Mouse (Mus musculus) induced T-regulatory cell, adult 2 months (primary cell): ENCODE measurements around the gene Gm9803.

Experiments
- DNase-seq: peaks from one replicate; pipeline ENCODE4 v3.0.0-alpha.2; 2012; ENCODE audit warnings: low read depth

Gene Gm9803

GRCm38 (mm10) chr10:43512976-43513375 is 10.9 kb upstream of the Gm9803 start:
- DNase-seq: no peak

- DNase-seq: no peak
Measured at GRCm38 (mm10) chr10:43516992-43517660, 6.8 kb upstream of the Gm9803 start.

DNA sequence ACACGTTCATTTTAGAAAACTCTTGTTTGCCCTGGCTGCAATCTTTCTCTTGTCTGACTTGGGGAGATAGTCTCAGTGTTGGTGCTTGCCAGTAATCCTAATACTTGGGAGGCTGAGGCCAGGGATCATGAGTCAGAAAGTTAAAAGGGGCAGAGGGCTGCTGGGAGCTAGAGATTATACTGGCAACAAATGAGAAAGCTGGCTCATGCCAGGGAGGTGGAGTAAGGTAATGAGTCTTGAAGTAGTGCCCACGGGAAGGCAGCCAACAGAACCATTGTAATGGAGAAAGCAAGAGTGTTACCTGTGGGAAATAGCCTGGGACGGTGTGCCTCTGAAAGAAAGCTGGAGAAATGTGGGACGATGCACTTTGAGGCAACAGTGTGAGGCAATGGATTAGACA is 6.0 kb upstream of the Gm9803 start:
- DNase-seq: no peak

DNA sequence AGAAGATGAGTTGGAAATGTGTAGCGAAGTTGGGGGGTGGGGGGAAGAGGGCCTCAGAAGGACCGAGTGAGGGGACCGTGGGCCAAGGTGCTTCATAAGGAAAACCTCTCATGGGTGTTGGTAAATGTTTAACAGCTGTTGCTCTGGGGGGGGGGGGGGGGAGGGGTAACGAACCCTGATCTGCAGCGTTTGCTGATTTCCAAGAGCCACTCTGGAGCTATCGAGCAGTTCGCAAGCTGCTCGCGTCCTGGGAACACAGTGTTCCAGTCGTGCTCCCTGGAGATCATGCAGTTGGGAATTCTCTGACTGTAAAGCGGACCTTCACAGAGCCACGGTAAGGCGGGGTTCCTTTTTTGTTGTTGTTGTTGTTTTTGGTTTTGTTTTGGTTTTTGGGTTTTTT is 5.5 kb upstream of the Gm9803 start:
- no peak for DNase-seq

DNA sequence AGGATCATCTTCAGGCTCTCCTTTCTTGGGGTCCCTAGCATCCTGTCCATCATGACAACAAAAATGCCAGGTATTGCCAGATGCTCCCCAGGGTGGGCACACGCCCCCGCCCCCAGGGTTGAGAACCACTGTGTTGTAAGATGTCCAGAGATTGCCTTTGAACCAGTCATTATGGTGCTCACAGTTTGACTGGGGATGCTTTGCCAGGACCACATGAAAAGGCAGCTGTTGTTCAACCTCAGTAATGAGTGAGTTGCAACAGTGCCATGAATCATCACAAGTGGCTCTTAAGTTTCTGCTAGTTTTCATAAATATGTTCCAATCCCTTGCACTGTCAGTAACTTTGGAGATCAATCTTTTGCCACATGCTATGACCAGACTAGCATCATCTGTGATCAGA is 3.9 kb upstream of the Gm9803 start:
- no peak for DNase-seq

DNA sequence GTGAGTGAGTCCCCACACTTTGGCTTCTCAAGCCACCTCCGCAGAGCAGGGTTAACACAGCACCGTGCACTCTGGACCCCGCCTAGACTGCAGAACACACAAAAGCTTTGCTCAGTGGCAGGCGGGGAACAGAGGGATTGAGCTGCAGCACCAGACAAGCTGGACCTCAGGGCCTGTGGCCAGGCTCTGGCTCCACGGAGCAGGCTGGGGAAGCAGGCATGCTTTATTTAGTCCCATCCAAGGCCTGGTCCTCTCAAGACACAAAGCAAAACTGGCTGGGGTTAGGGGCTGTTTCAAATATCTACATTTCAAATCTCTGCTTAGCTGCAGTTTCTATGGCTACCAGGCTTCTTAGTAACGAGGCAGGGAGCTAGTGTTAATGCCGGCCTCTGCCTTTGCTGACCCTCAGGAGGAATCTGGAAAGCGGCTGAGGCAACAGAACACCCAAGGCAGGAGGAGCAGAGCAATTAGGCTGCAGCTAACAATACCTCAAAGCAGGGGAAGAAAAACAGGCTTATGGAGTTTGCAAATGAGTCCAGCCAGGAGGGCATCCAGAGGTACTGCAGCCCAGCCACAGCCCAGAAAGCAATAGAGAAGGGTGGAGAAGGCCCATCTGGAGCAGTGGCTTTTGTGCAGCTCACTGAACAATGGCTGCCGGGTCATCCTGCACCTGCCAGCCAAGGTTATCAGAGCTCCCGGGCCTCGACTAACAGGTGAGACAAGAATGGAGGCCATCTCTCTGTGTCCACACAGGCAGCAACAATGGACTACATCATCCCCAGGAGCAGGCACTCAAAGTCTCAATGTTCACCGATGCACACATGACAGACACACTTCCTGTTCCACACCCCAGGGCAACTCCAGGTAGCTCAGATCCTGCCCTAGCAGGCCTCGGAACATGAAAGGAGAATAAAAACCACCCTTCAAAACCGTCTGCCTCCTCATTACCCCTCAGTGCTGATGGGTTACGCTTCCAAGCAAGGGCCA is 3.7 kb downstream of the Gm9803 start:
- DNase-seq: no peak

DNA sequence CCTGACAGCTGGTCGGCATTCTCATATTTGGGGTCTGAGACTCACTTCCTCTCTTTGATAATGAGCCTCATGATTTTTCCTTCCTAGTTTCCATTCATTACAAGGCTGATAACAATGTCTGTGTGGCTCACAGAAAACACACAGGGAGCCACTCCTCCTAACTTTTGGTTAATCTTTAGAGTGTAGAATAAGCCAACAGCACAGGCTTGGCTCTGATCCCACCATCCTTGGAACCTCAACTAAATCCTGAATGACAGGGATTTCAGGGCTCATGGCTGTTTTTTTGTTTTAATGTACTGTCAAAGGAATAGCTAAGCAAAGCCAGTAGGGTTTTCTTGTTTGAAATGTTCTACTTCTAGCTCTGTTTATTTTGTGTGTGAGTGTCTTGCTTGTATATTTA is 10.5 kb downstream of the Gm9803 start:
- no peak for DNase-seq

DNA sequence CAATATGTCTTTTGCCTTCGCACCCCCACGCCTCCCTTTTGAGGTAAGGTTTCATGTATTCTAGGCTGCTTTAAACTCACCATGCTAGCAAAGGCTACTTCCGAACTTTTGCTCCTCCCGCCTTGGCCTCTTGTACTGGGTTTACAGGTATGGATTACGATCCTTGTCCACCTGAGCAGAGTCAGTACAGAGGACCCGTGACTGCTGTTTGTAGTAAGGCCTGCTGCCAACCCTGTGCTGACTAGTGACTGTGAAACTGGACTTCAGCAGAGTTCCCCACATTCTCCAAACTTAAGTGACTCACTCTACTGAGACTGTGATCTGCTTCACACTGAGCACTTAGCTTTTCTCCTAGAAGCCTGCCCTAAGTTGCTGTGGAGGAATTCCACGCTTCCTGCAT is 13.8 kb downstream of the Gm9803 start:
- DNase-seq: no peak

DNA sequence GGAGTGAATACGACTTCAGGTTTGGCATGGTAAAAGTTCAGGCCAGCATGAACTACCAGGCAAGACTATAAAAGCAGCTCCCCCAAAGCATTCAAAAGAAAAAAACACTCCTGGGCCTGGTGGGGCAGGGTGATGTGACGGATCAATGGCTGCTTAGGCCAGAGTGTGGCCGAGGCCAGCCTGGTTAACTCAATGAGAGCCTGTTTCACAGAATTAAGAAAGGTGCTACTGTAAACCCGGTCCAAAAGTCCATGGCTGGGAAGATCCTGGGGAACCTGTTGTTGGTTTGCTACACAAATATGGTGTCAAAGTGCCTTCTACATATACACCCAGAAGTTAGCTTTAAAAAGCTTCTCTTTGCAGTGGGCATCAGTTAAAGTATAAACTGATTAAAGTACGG is 14.9 kb downstream of the Gm9803 start:
- DNase-seq: no peak

- DNase-seq: peak; percentile 13
Measured at GRCm38 (mm10) chr10:43539746-43540310, 15.9 kb downstream of the Gm9803 start.

DNA sequence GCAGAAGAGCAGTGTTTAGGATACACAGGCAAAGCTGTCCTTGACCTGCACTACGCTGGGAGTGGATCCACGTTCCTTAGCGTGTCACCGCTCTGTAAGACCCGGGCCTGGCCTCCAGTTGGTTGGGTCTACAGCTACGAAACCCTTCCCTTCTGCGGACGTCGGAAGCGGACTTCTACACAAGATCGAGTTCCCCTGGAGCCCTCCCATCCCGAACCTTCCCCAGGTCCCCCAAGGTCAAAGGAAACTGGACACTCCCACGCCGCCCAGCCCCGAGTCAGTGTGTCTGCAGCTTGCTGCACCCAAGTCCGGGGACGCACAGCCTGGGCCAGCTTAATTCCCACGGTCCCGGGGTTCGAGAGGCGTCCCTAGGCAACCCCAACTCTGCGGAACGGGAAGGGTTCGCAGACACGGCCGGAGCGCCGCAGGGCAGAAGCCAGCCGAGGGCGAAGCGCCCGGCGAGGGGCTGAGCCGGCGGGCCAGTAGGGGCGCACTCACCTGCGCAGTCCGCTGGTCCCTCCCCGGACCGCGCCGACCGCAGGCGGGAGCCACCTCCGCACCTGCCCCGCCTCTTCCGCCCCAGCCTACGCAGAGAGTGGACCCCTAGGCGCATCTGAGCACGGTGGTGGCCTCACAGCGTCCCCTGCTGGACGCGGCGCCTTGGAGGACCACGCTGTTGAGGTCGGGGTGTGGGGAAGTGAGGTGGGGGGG is 16.7 kb downstream of the Gm9803 start, which contains the start of gene 1700021F05Rik:
Gene 1700021F05Rik, minus strand, starts transcription at position 553 of the 711 bp plus-strand sequence.
- peak; percentile 94 for DNase-seq

DNA sequence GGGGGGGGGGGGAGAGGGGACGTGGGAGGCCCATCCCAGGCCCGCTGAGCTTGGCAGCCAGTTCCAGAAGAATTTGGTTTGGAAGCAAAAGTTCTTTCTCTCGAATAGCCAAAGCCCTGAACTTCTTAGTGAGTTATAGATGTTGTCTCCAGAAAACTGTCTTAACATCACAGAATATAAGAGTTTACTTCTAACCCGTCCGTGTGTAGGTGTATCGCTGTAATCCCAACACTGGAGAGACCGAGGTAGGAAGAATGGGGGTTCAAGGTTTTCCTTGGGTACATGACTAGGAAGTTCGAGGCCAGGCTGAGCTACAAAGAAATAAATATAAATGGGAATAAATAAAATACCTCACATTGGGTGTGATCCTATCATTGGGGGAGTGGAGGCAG is 17.3 kb downstream of the Gm9803 start:
- DNase-seq: no peak

- DNase-seq: peak; percentile 14
Measured at GRCm38 (mm10) chr10:43549411-43549810, 25.5 kb downstream of the Gm9803 start.

DNA sequence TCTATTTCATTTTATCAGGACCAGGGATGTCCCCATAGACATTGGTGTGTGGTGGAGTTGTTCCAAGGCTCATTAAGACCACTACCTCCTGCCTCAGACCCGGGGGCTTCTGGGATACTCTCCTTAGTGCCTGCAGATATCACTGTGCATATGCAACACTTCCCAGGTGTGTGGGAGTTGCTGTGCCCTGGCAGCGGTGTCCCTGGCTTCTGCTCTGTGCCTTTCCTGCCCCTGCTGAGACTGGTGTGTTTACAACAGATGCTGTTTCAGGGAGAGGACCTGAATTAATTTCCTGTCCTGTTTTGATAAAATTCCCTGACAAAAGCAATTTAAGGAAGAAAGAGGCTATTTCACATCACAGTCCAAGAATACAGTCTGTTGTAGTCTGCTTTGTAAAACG is 27.0 kb downstream of the Gm9803 start:
- no peak for DNase-seq

GRCm38 (mm10) chr10:43551388-43551787 is 27.5 kb downstream of the Gm9803 start:
- no peak for DNase-seq

DNA sequence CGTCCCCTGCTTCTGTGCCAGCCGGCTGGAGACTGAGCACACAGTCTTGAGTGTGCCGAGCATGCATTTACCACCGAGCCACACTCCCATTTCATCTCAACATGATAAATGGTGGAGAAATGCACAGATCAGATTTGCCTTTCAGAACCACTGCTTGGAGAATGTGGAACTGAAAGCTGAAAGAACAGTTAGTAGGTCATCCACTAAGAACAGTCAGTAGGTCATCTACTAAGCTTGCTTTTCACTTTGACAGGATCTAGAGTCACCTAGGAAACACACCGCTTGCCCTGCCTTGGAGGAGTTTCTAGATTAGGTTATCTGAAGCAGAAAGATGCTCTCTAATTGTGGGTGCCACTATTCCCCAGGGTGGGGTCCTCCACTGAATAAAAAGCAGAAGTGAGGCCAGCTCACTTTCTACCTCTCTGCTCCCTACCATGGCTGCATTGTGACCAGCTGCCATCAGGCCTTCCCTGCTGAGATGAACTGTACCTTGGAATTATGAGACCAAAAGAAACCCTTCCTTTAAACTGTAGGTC is 33.8 kb downstream of the Gm9803 start:
- DNase-seq: no peak

DNA sequence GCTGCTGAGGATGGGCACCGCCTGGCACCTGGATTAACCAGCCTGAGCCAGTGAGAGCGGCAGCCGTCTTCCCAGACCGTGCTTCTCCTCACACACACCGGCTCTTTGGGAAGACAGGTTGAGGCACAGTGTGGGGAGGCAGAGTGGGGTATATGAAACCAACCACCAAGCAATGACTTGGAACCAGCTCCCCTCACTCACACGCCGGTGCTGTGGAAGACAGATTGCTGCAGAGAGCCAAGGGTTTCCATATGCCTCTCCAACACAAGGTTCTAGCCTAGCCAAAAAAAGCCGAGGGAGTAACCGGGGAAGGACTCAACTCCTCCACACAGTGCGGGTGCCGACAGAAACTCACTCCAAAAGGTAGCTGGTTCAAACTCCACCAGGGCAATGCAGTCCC is 35.4 kb downstream of the Gm9803 start:
- no peak for DNase-seq

GRCm38 (mm10) chr10:43560765-43561164 is 36.9 kb downstream of the Gm9803 start:
- peak; percentile 39 for DNase-seq

DNA sequence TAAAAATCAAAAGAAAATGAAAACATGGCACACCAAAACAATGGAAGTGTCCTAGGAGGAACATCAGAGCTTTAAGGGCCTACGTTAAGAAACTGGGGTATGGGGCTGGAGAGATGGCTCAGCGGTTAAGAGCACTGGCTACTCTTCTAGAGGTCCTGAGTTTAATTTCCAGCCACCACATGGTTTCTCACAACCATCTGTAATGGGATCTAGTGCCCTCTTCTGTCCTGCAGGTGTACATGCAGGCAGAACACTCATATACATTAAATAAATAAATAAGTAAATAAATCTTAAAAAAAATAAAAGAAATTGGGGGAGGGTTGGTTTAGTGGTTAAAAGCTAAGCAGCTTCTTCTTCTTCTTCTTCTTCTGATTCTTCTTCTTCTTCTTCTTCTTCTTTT is 37.4 kb downstream of the Gm9803 start:
- no peak for DNase-seq
